Mouse (Mus musculus): ENCODE results near the gene Nucks1. TPM values are rescaled to one million over a fixed set of nuclear protein-coding genes. Genes with fewer than 3 reads are reported as not detected.

Gene Nucks1
- 50.1 and 53.6 TPM in 2 replicates for polyA plus RNA-seq (2015; fragmentation: Nextera tagmentation; extraction: Ambion mirVana)

GRCm38 (mm10) chr1:131910001-131910648 is at the start of gene Nucks1:
Gene Nucks1, plus strand, starts transcription at chr1:131910534.
- Histone ChIP-seq H3K27me3 (ENCODE audit: control insufficient read depth, insufficient read depth, low read depth, low read length) (no peaks in the 10 kb centered on the region; the same call in 1 of the 2 replicates), H3K36me3 (ENCODE audit: control insufficient read depth, insufficient read depth, low read length) (no peaks in the 10 kb centered on the region), H3K4me2 (ENCODE audit: low read length) (peak within 1 kb of the TSS; percentile 73), H3K4me1 (ENCODE audit: control insufficient read depth, insufficient read depth, low read length) (peaks cover 16% of the 10 kb centered on the region; the same call in 1 of the 2 replicates), H3K9me3 (replicated peaks; ENCODE audit: control insufficient read depth, low read length, poor library complexity, severe bottlenecking) (no peaks in the 10 kb centered on the region), H3K4me3 (ENCODE audit: low read depth, low read length) (peak within 1 kb of the TSS; percentile 84), H3K9ac (ENCODE audit: low read depth, low read length) (peak within 1 kb of the TSS; percentile 83), H3K27ac (ENCODE audit: low read length) (peak within 1 kb of the TSS; percentile 93)
- peak; percentile 99 for ATAC-seq
- WGBS, result under 1% methylated on average over 35 of the region's 35 CpGs

GRCm38 (mm10) chr1:131861811-131862210 is 48.5 kb upstream of the Nucks1 start:
- H3K9me3 ChIP-seq (replicated peaks; ENCODE audit: control insufficient read depth, low read length, poor library complexity, severe bottlenecking), result no peaks in the 10 kb centered on the region
- ATAC-seq, result no peak
- WGBS, result 91% methylated on average over 4 of the region's 4 CpGs
- no peaks in the 10 kb centered on the region for H3K36me3 ChIP-seq (ENCODE audit: control insufficient read depth, insufficient read depth, low read length)
- no peak overlapping the region for H3K4me2 ChIP-seq (ENCODE audit: low read length)
- no peaks in the 10 kb centered on the region for H3K27me3 ChIP-seq (ENCODE audit: control insufficient read depth, insufficient read depth, low read depth, low read length)
- H3K27ac ChIP-seq (ENCODE audit: low read length), result no peak overlapping the region
- no peak overlapping the region for H3K9ac ChIP-seq (ENCODE audit: low read depth, low read length)
- no peaks in the 10 kb centered on the region for H3K4me1 ChIP-seq (ENCODE audit: control insufficient read depth, insufficient read depth, low read length)
- H3K4me3 ChIP-seq (ENCODE audit: low read depth, low read length), result no peak overlapping the region

- peaks cover 4% of the 10 kb centered on the region; the same call in 1 of the 2 replicates for H3K27me3 ChIP-seq (ENCODE audit: control insufficient read depth, insufficient read depth, low read depth, low read length)
- WGBS, result 85% methylated on average over 5 of the region's 5 CpGs
- H3K4me1 ChIP-seq (ENCODE audit: control insufficient read depth, insufficient read depth, low read length), result peaks cover 4% of the 10 kb centered on the region; the same call in 1 of the 2 replicates
- no peak overlapping the region for H3K4me2 ChIP-seq (ENCODE audit: low read length)
- H3K9me3 ChIP-seq (replicated peaks; ENCODE audit: control insufficient read depth, low read length, poor library complexity, severe bottlenecking), result no peaks in the 10 kb centered on the region
- no peak overlapping the region for H3K9ac ChIP-seq (ENCODE audit: low read depth, low read length)
- ATAC-seq, result no peak
- H3K27ac ChIP-seq (ENCODE audit: low read length), result no peak overlapping the region
- H3K4me3 ChIP-seq (ENCODE audit: low read depth, low read length), result no peak overlapping the region
- H3K36me3 ChIP-seq (ENCODE audit: control insufficient read depth, insufficient read depth, low read length), result no peaks in the 10 kb centered on the region
Measured at GRCm38 (mm10) chr1:131865596-131865995, 44.7 kb upstream of the Nucks1 start.

GRCm38 (mm10) chr1:131866304-131866999 is 43.9 kb upstream of the Nucks1 start:
- H3K4me1 ChIP-seq (ENCODE audit: control insufficient read depth, insufficient read depth, low read length), result peaks cover 4% of the 10 kb centered on the region; the same call in 1 of the 2 replicates
- 0 out of 2 replicates have a peak, but pooled peaks have one; percentile 50 for ATAC-seq
- H3K9ac ChIP-seq (ENCODE audit: low read depth, low read length), result no peak overlapping the region
- peaks cover 4% of the 10 kb centered on the region; the same call in 1 of the 2 replicates for H3K27me3 ChIP-seq (ENCODE audit: control insufficient read depth, insufficient read depth, low read depth, low read length)
- no peaks in the 10 kb centered on the region for H3K9me3 ChIP-seq (replicated peaks; ENCODE audit: control insufficient read depth, low read length, poor library complexity, severe bottlenecking)
- 78% methylated on average over 6 of the region's 6 CpGs for WGBS
- no peaks in the 10 kb centered on the region for H3K36me3 ChIP-seq (ENCODE audit: control insufficient read depth, insufficient read depth, low read length)
- no peak overlapping the region for H3K27ac ChIP-seq (ENCODE audit: low read length)
- no peak overlapping the region for H3K4me3 ChIP-seq (ENCODE audit: low read depth, low read length)
- no peak overlapping the region for H3K4me2 ChIP-seq (ENCODE audit: low read length)

- H3K27ac ChIP-seq (ENCODE audit: low read length), result no peak within 1 kb of the TSS
- H3K9ac ChIP-seq (ENCODE audit: low read depth, low read length), result peak within 1 kb of the TSS; percentile 43
- peak within 1 kb of the TSS; percentile 57 for H3K4me3 ChIP-seq (ENCODE audit: low read depth, low read length)
- no peaks in the 10 kb centered on the region for H3K9me3 ChIP-seq (replicated peaks; ENCODE audit: control insufficient read depth, low read length, poor library complexity, severe bottlenecking)
- H3K4me1 ChIP-seq (ENCODE audit: control insufficient read depth, insufficient read depth, low read length), result peaks cover 4% of the 10 kb centered on the region; the same call in 1 of the 2 replicates
- no peaks in the 10 kb centered on the region for H3K36me3 ChIP-seq (ENCODE audit: control insufficient read depth, insufficient read depth, low read length)
- peaks cover 4% of the 10 kb centered on the region; the same call in 1 of the 2 replicates for H3K27me3 ChIP-seq (ENCODE audit: control insufficient read depth, insufficient read depth, low read depth, low read length)
- WGBS, result under 1% methylated on average over 46 of the region's 46 CpGs
- H3K4me2 ChIP-seq (ENCODE audit: low read length), result peak within 1 kb of the TSS; percentile 91
- peak; percentile 99 for ATAC-seq
Measured at GRCm38 (mm10) chr1:131867093-131867945, 43.0 kb upstream of the Nucks1 start, which contains the start of gene Rab29. Gene Rab29, plus strand, starts transcription at chr1:131867224.

GRCm38 (mm10) chr1:131867946-131868290 is 42.4 kb upstream of the Nucks1 start:
- Histone ChIP-seq H3K4me1 (ENCODE audit: control insufficient read depth, insufficient read depth, low read length) (peaks cover 4% of the 10 kb centered on the region; the same call in 1 of the 2 replicates), H3K4me3 (ENCODE audit: low read depth, low read length) (peak overlapping the region; percentile 57), H3K4me2 (ENCODE audit: low read length) (peak overlapping the region; percentile 91), H3K27ac (ENCODE audit: low read length) (no peak overlapping the region), H3K9ac (ENCODE audit: low read depth, low read length) (peak overlapping the region; percentile 43; the same call in 1 of the 2 replicates), H3K9me3 (replicated peaks; ENCODE audit: control insufficient read depth, low read length, poor library complexity, severe bottlenecking) (no peaks in the 10 kb centered on the region), H3K36me3 (ENCODE audit: control insufficient read depth, insufficient read depth, low read length) (no peaks in the 10 kb centered on the region), H3K27me3 (ENCODE audit: control insufficient read depth, insufficient read depth, low read depth, low read length) (peaks cover 4% of the 10 kb centered on the region; the same call in 1 of the 2 replicates)
- no peak for ATAC-seq
- 33% methylated on average over 10 of the region's 10 CpGs for WGBS

- H3K9me3 ChIP-seq (replicated peaks; ENCODE audit: control insufficient read depth, low read length, poor library complexity, severe bottlenecking), result no peaks in the 10 kb centered on the region
- peaks cover 4% of the 10 kb centered on the region; the same call in 1 of the 2 replicates for H3K4me1 ChIP-seq (ENCODE audit: control insufficient read depth, insufficient read depth, low read length)
- H3K4me2 ChIP-seq (ENCODE audit: low read length), result no peak overlapping the region
- H3K27me3 ChIP-seq (ENCODE audit: control insufficient read depth, insufficient read depth, low read depth, low read length), result peaks cover 4% of the 10 kb centered on the region; the same call in 1 of the 2 replicates
- no peak overlapping the region for H3K9ac ChIP-seq (ENCODE audit: low read depth, low read length)
- no peak for ATAC-seq
- no peak overlapping the region for H3K4me3 ChIP-seq (ENCODE audit: low read depth, low read length)
- H3K27ac ChIP-seq (ENCODE audit: low read length), result no peak overlapping the region
- H3K36me3 ChIP-seq (ENCODE audit: control insufficient read depth, insufficient read depth, low read length), result no peaks in the 10 kb centered on the region
- WGBS, result 84% methylated on average over 2 of the region's 2 CpGs
Measured at GRCm38 (mm10) chr1:131869561-131869960, 40.8 kb upstream of the Nucks1 start.

GRCm38 (mm10) chr1:131872856-131873255 is 37.5 kb upstream of the Nucks1 start:
- WGBS, result 76% methylated on average over 1 of the region's 1 CpGs
- no peaks in the 10 kb centered on the region for H3K36me3 ChIP-seq (ENCODE audit: control insufficient read depth, insufficient read depth, low read length)
- H3K27me3 ChIP-seq (ENCODE audit: control insufficient read depth, insufficient read depth, low read depth, low read length), result peaks cover 2% of the 10 kb centered on the region; the same call in 1 of the 2 replicates
- ATAC-seq, result no peak
- no peak overlapping the region for H3K4me2 ChIP-seq (ENCODE audit: low read length)
- no peak overlapping the region for H3K9ac ChIP-seq (ENCODE audit: low read depth, low read length)
- H3K4me3 ChIP-seq (ENCODE audit: low read depth, low read length), result no peak overlapping the region
- H3K27ac ChIP-seq (ENCODE audit: low read length), result no peak overlapping the region
- no peaks in the 10 kb centered on the region for H3K9me3 ChIP-seq (replicated peaks; ENCODE audit: control insufficient read depth, low read length, poor library complexity, severe bottlenecking)
- no peaks in the 10 kb centered on the region for H3K4me1 ChIP-seq (ENCODE audit: control insufficient read depth, insufficient read depth, low read length)

Measured in midbrain, embryonic 16.5 days (tissue).